Mouse (Mus musculus): ENCODE measurements around the gene Vmn2r53.
"Not testable (repeated sequence)": the region's sequence is repeated elsewhere in the genome, so short reads cannot be mapped to it uniquely, and the experiment has no call there.

Gene Vmn2r53

GRCm38 (mm10) chr7:12608688-12609087, at the start of gene Vmn2r53:
Vmn2r53 (minus strand) TSS chr7:12608788.
- no peak for DNase-seq (ENCODE audit: low spot score in 2 of 2)

GRCm38 (mm10) chr7:12640219-12640618, 31.6 kb upstream of the Vmn2r53 start, which contains the start of gene Vmn2r54:
Vmn2r54 (minus strand) TSS chr7:12640319.
- not testable (repeated sequence) for DNase-seq (ENCODE audit: low spot score in 2 of 2)

All from frontal cortex, postnatal 25 days (tissue).